Mouse (Mus musculus): ENCODE measurements around the gene Mkks. TPM values are rescaled to one million over a fixed set of nuclear protein-coding genes. Genes with fewer than 3 reads are reported as not detected.

Mkks gene
- 10 to 100 TPM; 10.2 to 10.4 TPM for total RNA-seq (2023)

GRCm38 (mm10) chr2:136891068-136891950, at the start of gene Mkks, which contains the start of the genes Slx4ip and AL731706.1:
Gene Mkks, minus strand, starts transcription at chr2:136891389.
Gene Slx4ip, plus strand, starts transcription at chr2:136891218.
Gene AL731706.1, minus strand, starts transcription at chr2:136891389.

GRCm38 (mm10) chr2:136885579-136885978, 5.6 kb downstream of the Mkks start, which contains the start of gene AL731706.2:
Gene AL731706.2, minus strand, starts transcription at chr2:136885679.

Other genes starting within 250 kb of the Mkks start
- gene Snap25, start 177.9 kb downstream of the Mkks start, total RNA-seq (2023) = not detected
- gene AL731706.2, start 5.7 kb downstream of the Mkks start, total RNA-seq (2023) = 10 to 100 TPM; 11.0 to 20.4 TPM
- 10 to 100 TPM; 10.7 to 14.3 TPM for gene Slx4ip, start 171 bp downstream of the Mkks start, total RNA-seq (2023)
- gene AL731706.1, start within 50 bp of the Mkks start, total RNA-seq (2023) = 1 to 10 TPM; 4.3 to 5.8 TPM
- not detected for gene Jag1, start 225.3 kb upstream of the Mkks start, total RNA-seq (2023)